Mouse (Mus musculus) right cerebral cortex, postnatal 25 days (tissue): ENCODE data around the gene Adgrg3.

Experiments used
- DNase-seq: peaks from one replicate; pipeline ENCODE4 v3.0.0; 2022

The Adgrg3 gene

GRCm38 (mm10) chr8:95017451-95017850 is at the start of gene Adgrg3:
TSS of gene Adgrg3 (plus strand) at chr8:95017692.
- DNase-seq, result no peak

GRCm38 (mm10) chr8:94973270-94973669 is 44.2 kb upstream of the Adgrg3 start:
- DNase-seq, result no peak

GRCm38 (mm10) chr8:94973786-94974185 is 43.7 kb upstream of the Adgrg3 start:
- no peak for DNase-seq

GRCm38 (mm10) chr8:94974467-94975165 is 42.9 kb upstream of the Adgrg3 start, which contains the start of gene Adgrg1:
TSS of gene Adgrg1 (plus strand) at chr8:94974751.
- DNase-seq, result no peak

DNA sequence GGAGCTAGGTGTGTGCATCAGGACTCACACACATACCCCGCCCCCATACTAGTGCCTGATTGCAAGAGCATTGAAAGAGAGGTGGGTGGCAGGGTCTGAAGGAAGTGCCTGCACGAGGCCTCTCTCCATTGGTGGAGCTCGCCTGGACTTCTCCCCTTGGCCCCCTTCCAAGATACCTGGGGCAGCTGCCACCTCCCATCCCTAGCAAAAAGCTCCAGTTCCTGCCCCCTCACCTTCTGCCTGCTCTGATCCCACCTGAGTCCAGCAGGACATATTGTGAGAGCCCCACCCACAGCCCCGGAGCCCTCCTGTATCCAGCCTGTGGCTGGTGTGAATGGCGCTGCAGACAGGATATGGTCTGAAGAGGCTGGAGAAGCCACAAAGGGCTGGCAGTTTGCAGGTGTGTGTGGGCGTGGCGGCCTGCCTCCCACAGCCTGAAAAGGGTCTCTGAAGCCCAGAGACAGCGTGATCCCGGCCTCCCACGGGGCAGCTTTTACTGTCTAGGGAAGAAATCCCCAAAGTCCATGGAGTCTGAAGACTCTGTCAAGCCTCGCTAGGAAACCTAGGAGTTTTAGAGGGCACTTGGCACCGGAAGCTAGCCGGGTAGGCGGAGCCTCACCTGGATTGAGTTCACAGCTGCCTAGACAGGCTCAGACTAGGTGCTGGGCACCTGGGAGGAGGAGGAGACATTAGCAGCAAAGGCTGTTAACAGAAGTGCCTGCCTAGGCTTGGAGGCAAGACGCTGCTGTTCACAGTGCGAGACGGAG is 40.7 kb upstream of the Adgrg3 start:
- no peak for DNase-seq

DNA sequence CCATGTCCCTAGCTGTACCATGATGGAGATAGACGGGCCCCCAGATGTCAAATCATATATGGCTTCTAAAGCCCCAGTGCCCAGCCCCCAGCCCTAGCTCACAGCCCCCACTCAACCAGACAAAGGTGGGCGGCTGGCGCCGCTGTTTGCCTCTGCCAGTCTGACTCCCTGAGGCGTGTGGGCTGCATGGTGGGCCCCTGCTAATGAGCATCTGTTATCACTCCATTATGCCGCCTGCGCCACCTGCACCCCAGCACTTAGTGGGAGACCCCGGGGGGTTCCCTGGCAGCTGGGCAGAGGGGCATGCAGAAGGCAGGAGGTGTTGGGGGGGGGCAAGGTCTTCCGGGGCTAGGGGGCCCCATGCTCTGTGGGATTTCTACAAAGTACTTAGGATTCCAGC is 39.4 kb upstream of the Adgrg3 start:
- no peak for DNase-seq

GRCm38 (mm10) chr8:94978593-94979319 is 38.7 kb upstream of the Adgrg3 start:
- no peak for DNase-seq

GRCm38 (mm10) chr8:94980176-94980575 is 37.3 kb upstream of the Adgrg3 start:
- no peak for DNase-seq

GRCm38 (mm10) chr8:94980976-94981375 is 36.5 kb upstream of the Adgrg3 start:
- DNase-seq, result no peak

DNA sequence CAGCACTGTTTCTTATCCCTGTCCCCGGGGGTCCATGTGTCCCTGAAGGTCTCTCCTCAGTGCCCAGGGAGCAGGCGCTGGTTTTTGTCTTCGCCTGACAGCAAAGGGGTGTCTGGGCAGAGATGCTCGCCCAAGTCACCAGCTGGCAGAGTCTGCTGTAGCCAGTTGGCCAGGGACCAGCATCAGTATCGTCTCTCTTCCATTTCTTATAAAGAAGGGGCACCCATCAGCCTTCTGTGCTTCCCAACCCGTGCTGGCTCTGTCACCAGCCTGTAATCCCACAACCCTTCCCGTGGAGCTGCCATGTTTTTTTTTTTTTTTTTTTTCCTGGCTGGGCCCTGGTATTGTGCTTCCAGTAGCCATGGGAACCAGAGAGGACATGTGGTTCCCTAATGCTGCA is 35.6 kb upstream of the Adgrg3 start:
- DNase-seq, result no peak

DNA sequence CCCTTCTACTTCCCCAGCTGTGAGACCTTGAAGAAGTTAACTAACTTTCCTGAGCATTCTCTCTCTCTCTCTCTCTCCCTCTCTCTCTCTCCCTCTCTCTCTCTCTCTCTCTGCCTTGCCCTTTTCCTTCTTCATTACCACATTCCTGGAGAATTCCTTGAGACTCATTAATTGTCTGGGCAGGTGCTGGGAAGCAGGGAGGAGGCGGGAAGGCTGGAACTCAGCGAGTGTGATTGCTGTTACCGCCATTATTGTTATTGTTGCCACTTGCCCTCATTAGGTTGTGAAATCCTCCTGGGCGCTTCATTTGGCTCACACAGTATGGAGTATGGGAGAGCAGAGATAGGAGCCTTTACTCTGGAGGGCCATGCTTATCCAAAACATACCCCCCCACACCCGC is 34.3 kb upstream of the Adgrg3 start:
- no peak for DNase-seq

- peak; percentile 68 for DNase-seq
Measured at GRCm38 (mm10) chr8:94983881-94984516, 33.5 kb upstream of the Adgrg3 start.

DNA sequence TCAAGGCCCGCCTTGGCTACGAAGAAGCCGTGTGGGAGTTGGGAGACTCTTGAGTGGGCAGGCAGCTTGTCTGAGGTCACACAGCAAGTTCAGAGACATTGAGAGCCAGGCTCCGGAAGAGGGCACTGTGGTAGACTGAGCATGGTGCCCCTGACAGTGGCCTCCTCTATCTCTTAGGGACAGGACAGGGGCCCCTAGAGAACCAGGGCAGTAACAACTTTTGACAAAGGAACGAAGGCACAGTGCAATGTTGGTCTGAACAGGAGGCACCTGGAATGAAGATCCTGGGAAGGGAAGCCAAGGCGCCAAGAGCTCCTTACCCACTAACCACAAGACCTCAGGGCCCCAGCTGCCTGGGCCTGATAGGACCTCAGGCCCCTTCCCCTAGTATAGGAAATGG is 32.5 kb upstream of the Adgrg3 start:
- no peak for DNase-seq

DNA sequence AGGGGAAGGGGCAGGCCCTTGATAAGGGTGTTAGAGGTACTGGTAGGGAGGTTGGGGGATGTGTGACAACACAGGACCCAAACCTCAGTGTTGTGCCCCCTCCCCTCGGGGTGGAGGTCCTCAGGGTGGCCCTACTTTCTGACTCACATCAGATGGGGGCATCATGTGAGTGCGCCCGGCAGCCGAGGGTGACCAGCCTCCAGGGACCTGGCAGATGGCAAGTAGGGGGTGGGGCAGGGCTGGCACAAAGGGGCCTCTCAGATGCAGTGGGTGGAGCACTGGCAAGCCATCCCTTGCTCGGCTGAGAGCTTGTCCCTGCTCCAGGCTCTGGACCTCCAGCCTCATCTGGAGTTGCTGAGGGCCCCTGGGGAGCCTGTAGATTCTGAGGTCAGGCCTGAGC is 30.8 kb upstream of the Adgrg3 start:
- no peak for DNase-seq

DNA sequence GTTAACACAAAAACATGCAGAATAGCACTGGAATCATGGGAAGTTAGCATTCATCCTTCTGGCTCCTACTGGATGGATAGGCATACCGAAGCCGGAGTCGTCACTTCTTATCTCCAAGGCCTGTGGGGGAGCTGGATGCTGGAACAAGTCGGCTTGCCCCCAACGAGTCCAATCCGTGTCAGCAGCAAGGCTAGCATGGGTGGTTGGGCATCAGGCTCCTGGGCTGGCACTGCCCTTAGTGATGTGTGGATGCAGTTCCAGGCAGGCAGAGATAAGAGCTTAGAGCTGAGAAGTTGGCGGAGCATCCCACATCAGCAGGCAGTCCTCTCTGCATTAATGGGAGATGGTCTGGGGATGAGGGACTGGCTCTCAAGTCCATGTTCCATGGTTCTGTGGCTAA is 29.9 kb upstream of the Adgrg3 start:
- DNase-seq, result no peak

GRCm38 (mm10) chr8:94988619-94989018 is 28.9 kb upstream of the Adgrg3 start:
- DNase-seq, result no peak

- DNase-seq, result no peak
Measured at GRCm38 (mm10) chr8:94989711-94990110, 27.8 kb upstream of the Adgrg3 start.

GRCm38 (mm10) chr8:94990598-94991453 is 26.7 kb upstream of the Adgrg3 start:
- no peak for DNase-seq

GRCm38 (mm10) chr8:94991454-94991994 is 26.0 kb upstream of the Adgrg3 start:
- DNase-seq, result no peak

- no peak for DNase-seq
Measured at GRCm38 (mm10) chr8:94992010-94992409, 25.5 kb upstream of the Adgrg3 start.

- DNase-seq, result peak; percentile 60
Measured at GRCm38 (mm10) chr8:94992534-94992933, 25.0 kb upstream of the Adgrg3 start.
